Mouse (Mus musculus): ENCODE measurements around the gene Hoxd12. TPM values are rescaled to one million over a fixed set of nuclear protein-coding genes. Genes with fewer than 3 reads are reported as not detected.

The Hoxd12 gene
- not detected for total RNA-seq (2021)

- no peak for DNase-seq
- intact Hi-C loops (cut with DNase I), result no loop called here
Observed at GRCm38 (mm10) chr2:74674881-74675665, at the start of gene Hoxd12. Hoxd12 (plus strand) TSS chr2:74675013.

GRCm38 (mm10) chr2:74635412-74635811 lies 39.4 kb upstream of the Hoxd12 start:
- no peak for DNase-seq
- intact Hi-C loops (cut with DNase I), result no loop called here

- DNase-seq, result no peak
- intact Hi-C loops (cut with DNase I), result no loop called here
Observed at GRCm38 (mm10) chr2:74642431-74642830, 32.4 kb upstream of the Hoxd12 start.

DNA sequence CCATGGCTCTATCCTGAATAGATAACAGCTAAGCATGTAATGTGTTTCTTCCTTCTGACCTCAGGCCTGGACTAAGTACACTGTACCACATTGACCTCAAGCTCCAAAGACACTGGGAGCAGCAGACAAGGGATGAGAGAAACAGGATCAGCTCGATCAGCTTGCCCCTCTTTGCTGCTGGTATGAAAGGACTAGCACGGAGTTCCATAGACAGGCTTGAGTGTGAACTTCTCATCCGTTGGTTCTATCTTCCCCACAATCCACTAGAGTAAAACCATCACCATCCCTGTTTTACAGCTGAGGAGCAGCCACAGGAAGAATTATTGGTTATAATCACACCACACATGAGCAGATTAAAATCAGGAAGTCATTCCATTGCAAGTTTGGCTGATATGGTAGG lies 29.2 kb upstream of the Hoxd12 start:
- DNase-seq, result no peak
- intact Hi-C loops (cut with DNase I), result no loop called here

DNA sequence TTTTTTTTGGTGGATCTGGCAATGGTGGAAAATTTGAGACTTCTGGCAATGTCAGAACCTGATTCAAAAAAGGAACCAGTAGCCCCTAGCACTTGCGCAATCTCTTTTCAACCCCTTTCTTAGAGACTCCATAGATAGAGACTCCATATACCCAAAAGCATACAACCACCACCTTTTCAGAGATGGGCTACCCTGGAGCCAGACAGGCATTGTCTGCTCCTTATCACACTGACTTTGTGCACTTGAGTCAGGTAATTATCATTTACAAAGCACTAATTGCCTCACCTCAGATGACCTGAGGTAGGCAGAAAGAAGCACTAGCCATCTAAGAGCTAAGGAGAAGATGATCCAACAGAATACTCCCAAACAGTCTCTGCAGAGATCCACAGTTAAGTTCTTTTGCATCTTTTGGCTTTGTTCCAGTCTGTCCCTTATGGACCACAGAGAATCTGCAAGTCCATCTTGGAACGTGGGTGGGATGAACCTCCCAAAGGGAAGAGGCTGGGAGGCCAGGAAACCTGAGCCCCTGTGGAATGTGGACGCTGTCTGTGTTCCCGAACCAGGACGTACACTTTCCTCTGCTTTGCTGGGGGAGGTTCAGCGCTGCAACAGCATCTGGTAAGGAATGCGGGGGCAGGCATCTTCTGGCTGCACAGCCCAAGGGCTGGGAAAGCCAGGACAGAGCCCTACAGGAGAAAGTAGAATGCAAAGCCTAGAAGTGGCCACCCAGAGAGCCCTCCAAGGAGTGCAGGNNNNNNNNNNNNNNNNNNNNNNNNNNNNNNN lies 27.5 kb upstream of the Hoxd12 start:
- no peak for DNase-seq
- intact Hi-C loops (cut with DNase I), result no loop called here

GRCm38 (mm10) chr2:74652996-74653340 lies 21.8 kb upstream of the Hoxd12 start:
- DNase-seq, result no peak
- intact Hi-C loops (cut with DNase I), result no loop called here

- intact Hi-C loops (cut with DNase I), result no loop called here
- DNase-seq, result no peak
Observed at GRCm38 (mm10) chr2:74653781-74654535, 20.9 kb upstream of the Hoxd12 start.

DNA sequence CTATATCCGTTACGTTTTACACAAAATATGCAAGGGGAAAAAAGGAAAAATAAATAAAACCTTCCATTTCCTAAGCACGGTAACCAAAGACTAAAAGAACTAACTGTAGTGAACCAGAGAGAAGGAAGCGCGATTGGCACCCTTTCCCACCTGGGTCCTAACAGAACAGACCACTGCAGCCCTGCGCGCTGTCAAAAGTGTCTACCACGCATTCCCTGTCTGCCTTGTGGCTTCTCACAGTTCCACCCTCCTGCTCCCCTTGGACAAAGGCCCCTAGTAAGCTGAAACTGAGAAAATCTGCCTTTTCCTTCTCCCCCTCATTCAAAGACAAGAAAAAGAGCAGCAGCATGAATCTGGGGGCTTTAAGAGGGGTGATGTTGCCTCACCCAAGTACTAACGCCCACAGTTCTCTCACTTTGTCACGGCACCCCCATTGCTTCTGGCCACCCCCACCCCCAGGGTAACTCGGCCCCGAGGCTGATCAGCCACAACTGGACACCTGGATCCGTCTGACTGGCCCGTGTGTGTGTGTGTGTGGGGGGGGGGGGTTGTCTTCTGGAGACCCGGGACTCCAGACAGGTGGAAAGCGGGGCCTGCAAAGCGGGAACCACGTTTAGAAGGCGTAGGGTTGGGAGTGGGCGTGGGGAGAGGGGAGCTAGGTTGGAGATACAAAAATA lies 19.9 kb upstream of the Hoxd12 start:
- no peak for DNase-seq
- intact Hi-C loops (cut with DNase I), result loop anchor here (5.0 kb wide), 1 partner anchor 588 kb away; no protein-coding TSS in a partner anchor

- intact Hi-C loops (cut with DNase I), result loop anchor here (5.0 kb wide), 1 partner anchor 588 kb away; no protein-coding TSS in a partner anchor
- DNase-seq, result peak; percentile 49
Observed at GRCm38 (mm10) chr2:74655420-74655781, 19.4 kb upstream of the Hoxd12 start.

DNA sequence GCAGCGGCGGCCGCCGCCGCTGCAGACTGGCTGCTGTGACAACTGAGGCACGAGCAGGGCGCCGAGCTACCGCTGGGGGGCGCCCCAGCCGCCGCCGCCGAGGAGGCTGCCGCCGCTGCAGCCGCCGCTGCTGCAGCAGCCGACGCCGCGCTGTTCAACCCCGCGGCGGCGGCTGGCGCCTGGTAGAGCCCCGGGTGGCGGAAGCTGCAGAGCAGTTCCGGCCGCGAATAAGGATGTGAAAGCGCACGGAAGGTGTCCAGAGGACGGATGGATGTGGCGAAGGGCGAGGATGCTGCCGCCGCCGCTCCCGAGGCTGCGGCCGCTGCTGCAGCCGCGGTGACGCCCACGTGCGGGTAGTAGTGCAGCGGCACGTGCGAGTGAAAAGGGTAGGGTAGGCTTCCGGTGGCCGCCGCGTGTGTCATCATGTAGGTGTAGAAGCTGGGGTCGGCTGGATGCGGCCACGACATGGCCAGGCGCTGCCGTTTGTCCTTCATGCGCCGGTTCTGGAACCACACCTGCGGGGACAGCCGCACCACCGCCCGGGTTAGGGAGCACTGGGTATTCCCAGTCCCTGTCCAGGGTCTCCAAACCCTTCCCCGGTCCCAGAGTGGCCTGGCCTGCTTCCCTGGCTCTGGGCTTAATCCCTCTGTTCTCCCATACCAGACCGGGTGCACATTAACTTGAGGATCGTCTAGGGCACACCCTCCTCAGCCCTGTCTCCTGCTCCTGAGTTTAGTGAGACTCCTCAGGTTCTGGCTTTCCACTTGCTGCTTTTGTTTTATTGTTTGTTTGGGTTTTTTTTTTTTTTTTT lies 18.8 kb upstream of the Hoxd12 start:
- intact Hi-C loops (cut with DNase I), result loop anchor here (5.0 kb wide), 1 partner anchor 589 kb away; no protein-coding TSS in a partner anchor
- peak; percentile 24 for DNase-seq

DNA sequence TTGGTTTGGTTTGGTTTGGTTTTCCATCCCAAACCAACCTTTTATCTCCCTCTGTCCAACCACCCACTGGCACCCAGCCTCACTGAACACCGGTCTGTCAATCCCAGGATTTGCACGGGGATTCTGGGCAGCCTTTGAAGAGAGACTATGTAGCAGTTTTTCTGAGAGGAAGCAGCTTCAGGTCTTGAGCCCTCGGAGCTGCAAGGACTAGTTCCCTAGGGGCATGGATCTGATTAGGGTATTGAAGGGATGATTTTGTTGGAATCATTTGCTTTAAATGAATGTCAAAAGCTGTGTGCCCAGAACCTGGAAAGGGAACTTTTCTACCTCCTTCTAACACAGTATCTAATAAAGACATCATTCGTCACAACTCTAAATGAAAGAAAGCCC lies 18.2 kb upstream of the Hoxd12 start:
- DNase-seq, result no peak
- intact Hi-C loops (cut with DNase I), result loop anchor here (5.0 kb wide), 1 partner anchor 589 kb away; no protein-coding TSS in a partner anchor

GRCm38 (mm10) chr2:74657251-74658023 lies 17.4 kb upstream of the Hoxd12 start:
- intact Hi-C loops (cut with DNase I), result loop anchor here (5.0 kb wide), 1 partner anchor 590 kb away; no protein-coding TSS in a partner anchor
- DNase-seq, result no peak

GRCm38 (mm10) chr2:74658024-74658666 lies 16.7 kb upstream of the Hoxd12 start:
- DNase-seq, result no peak

DNA sequence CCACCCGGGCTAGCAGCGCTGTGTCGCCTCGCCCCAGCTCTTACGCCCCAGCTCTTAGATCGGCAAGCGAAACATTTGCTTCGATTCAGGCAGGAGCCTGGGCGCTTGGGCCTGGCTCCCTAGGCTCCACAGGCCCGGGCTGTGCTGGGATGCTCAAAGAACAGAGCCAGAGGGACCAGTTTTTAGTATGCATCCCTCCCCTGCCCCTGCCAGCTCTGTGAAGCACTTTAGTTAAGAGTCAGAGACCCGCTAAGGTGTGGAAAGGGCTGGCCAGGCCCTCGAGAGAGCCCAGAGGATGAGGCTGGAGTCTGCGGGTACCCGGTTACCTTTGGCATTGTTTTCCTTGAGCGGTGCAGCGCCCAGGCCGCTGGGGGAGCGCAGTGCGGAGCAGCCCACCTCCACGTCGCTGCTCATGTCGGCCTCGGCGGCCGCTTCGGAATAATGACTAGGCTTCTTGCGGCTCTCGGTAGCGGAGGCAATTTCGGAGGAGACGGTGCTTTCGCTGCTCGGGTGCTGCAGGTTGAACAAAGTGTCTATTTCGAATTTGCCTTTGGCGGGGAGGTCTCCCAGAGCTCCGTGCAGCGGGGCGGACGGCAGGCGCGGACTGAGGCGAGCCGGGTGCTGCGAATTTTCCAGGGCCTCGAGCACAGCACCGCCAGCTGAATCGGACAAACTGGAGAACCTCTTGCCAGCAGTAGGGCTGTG lies 16.0 kb upstream of the Hoxd12 start:
- intact Hi-C loops (cut with DNase I), result loop anchor here (5.0 kb wide), 1 partner anchor 592 kb away; no protein-coding TSS in a partner anchor
- no peak for DNase-seq

More at GRCm38 (mm10) chr2:74658024-74658666, 16.7 kb upstream of the Hoxd12 start:
- intact Hi-C loops (cut with DNase I), result loop anchor here (5.0 kb wide), 1 partner anchor 591 kb away; no protein-coding TSS in a partner anchor

DNA sequence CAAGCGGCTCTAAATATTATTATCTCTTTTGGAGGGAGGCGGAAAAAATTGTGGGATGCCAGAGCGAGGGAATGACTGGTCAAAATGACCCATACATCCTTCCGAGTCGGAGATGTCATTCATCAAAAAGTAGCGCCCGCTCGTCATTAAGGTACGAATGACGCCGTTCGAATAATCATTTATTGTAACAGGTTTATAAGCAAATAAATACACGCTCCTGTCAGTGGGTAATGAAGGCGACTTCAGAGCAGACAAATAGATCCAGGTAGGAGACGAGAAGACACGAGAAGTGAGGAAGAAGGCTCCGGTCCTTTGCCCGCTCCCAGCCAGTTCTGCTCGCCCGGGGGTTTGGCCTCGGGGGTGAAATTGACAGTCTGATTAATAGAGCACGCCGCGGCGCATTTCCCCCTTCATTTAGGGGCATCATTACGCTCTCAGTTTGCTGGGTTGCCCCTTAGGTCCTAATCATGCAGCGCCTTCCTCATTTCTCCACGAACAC lies 15.3 kb upstream of the Hoxd12 start, which contains the start of gene Evx2:
Gene Evx2, minus strand, starts transcription at position 51 of the 499 bp plus-strand sequence.
- intact Hi-C loops (cut with DNase I), result loop anchor here (5.0 kb wide), 5 partner anchors 592 to 1107 kb away; no protein-coding TSS in a partner anchor
- no peak for DNase-seq

- intact Hi-C loops (cut with DNase I), result loop anchor here (5.0 kb wide), 4 partner anchors 693 to 1108 kb away; no protein-coding TSS in a partner anchor
- DNase-seq, result no peak
Observed at GRCm38 (mm10) chr2:74660421-74661375, 14.1 kb upstream of the Hoxd12 start.
